Comparison of ENCODE assay signal across 12 mouse cellular contexts in genomic region chr14:73123786-73124185, GRCm38 (mm10). TPM values are rescaled to one million over a fixed set of nuclear protein-coding genes. Genes with fewer than 3 reads are reported as not detected.
DNase-seq lines count a peak whose midpoint lies in the region; ATAC-seq and TF ChIP-seq lines count a peak whose summit lies in the region.
"Had no signal": no experiment of that assay in that cellular context is flagged by ENCODE, and none has a peak within 500 bp of the region (broad histone marks: within the 10 kb centered on the region; RNA-seq: fewer than 3 reads in every experiment).

No protein-coding gene starts in this region.

- TF ChIP-seq POLR2A in cortical plate, adult 2 months (IDR thresholded peaks at IDR 0.05; ENCODE audit: extremely low read depth, insufficient read depth, low read length): no peak

- H3K9ac ChIP-seq in liver, postnatal 0 days (replicated peaks): no peak overlapping the region

- no peaks in the 10 kb centered on the region for H3K27me3 ChIP-seq in liver, postnatal 0 days (ENCODE audit: insufficient read depth, low read length)

- H3K9me3 ChIP-seq in liver, postnatal 0 days (ENCODE audit: low read length): no peaks in the 10 kb centered on the region

- 22% methylated on average over 9 of the region's 9 CpGs for WGBS in liver, postnatal 0 days (ENCODE audit: insufficient replicate concordance)

- no peaks in the 10 kb centered on the region for H3K4me1 ChIP-seq in cortical plate, adult 2 months (ENCODE audit: control insufficient read depth, insufficient read depth, low read length)
- peaks cover 31% of the 10 kb centered on the region for H3K4me1 ChIP-seq in liver, postnatal 0 days (ENCODE audit: insufficient read depth)

- H3K4me2 ChIP-seq in liver, postnatal 0 days (ENCODE audit: low read depth, low read length): peak overlapping the region; percentile 20
- H3K4me2 ChIP-seq: midbrain, embryonic 11.5 days had no signal

- peak; percentile 54; the same call in 1 of the 2 replicates for TF ChIP-seq EP300 in liver, postnatal 0 days (IDR thresholded peaks at IDR 0.05; ENCODE audit: low read depth)

- peak; percentile 52 for ATAC-seq in liver, postnatal 0 days

- H3K27ac ChIP-seq in cortical plate, adult 2 months (ENCODE audit: insufficient read depth, low read length): 0 out of 2 replicates have a peak overlapping the region, but pooled peaks have one; percentile 5
- no peak overlapping the region for H3K27ac ChIP-seq in liver, postnatal 0 days (ENCODE audit: low read depth)

- TF ChIP-seq CTCF in cortical plate, adult 2 months (IDR thresholded peaks at IDR 0.05; ENCODE audit: extremely low read depth, insufficient read depth, low read length): no peak
- TF ChIP-seq CTCF in liver, postnatal 0 days (IDR thresholded peaks at IDR 0.05; ENCODE audit: low read depth): no peak

- no peak overlapping the region for H3K4me3 ChIP-seq in cortical plate, adult 2 months (ENCODE audit: insufficient read depth, low read length)
- no peak overlapping the region for H3K4me3 ChIP-seq in liver, postnatal 0 days (ENCODE audit: low read depth, low read length)

- H3K36me3 ChIP-seq in liver, postnatal 0 days (replicated peaks; ENCODE audit: insufficient read depth, low read length): no peaks in the 10 kb centered on the region

- peak; percentile 68 to 69 for DNase-seq in spleen, postnatal 36 days (ENCODE audit: low spot score in 2 of 2)
- no peak for DNase-seq in spleen, adult 12 weeks (ENCODE audit: low spot score)
- DNase-seq in liver, postnatal 0 days: no peak
- peak; percentile 67 to 76 for DNase-seq in thymus, postnatal 36 days
- no peak for DNase-seq in frontal cortex, postnatal 25 days (ENCODE audit: low spot score in 2 of 2)
- no peak for DNase-seq in embryo, embryonic 11 days
- no peak for DNase-seq in frontal cortex, postnatal 14 days (ENCODE audit: low spot score in 2 of 2)
- DNase-seq: cerebellum, adult 8-10 months; layer of hippocampus, adult 9-11 months; right cerebral cortex, adult 18-20 months had no signal

RNA-seq across cellular contexts. Expression of gene Rcbtb2, which starts 0.9 kb away (rescaled TPM):
- 22.9 and 23.8 TPM in 2 replicates for polyA plus RNA-seq in cortical plate, adult 2 months (2012; rRNA removed)
- 29.1 and 29.9 TPM in 2 replicates for polyA plus RNA-seq in liver, postnatal 0 days (2015; fragmentation: Nextera tagmentation; extraction: Ambion mirVana)

Comparison
In these comparisons a context has a peak if more than half of its experiments do, and no peak if none do; other contexts are left out.
1. DNase-seq: peak in spleen, postnatal 36 days (2 of 2) and thymus, postnatal 36 days (2 of 2); none in spleen, adult 12 weeks (single experiment), liver, postnatal 0 days (single experiment), frontal cortex, postnatal 25 days (0 of 2), embryo, embryonic 11 days (single experiment) and frontal cortex, postnatal 14 days (0 of 2).